Mouse (Mus musculus): ENCODE data around the gene Cd300ld3. TPM values are rescaled to one million over a fixed set of nuclear protein-coding genes. Genes with fewer than 3 reads are reported as not detected.

Gene Cd300ld3
- polyA plus RNA-seq, 1 experiment from 2014 or later = not detected

GRCm38 (mm10) chr11:115077436-115077835 lies 29.2 kb upstream of the Cd300ld3 start:
- H3K36me3 ChIP-seq (replicated peaks; ENCODE audit: insufficient read depth, low read length) = no peaks in the 10 kb centered on the region
- no peaks in the 10 kb centered on the region for H3K27me3 ChIP-seq (ENCODE audit: insufficient read depth, low read length)
- H3K4me1 ChIP-seq (ENCODE audit: insufficient read depth) = peaks cover 12% of the 10 kb centered on the region
- H3K27ac ChIP-seq (ENCODE audit: low read depth) = no peak overlapping the region
- ATAC-seq (no peak), DNase-seq (no peak)
- no peaks in the 10 kb centered on the region for H3K9me3 ChIP-seq (ENCODE audit: low read length)
- WGBS (ENCODE audit: insufficient replicate concordance) = 80% methylated on average over 1 of the region's 1 CpGs
- TF ChIP-seq EP300 (IDR thresholded peaks at IDR 0.05; ENCODE audit: low read depth) (no peak), CTCF (IDR thresholded peaks at IDR 0.05; ENCODE audit: low read depth) (no peak)
- no peak overlapping the region for H3K4me2 ChIP-seq (ENCODE audit: low read depth, low read length)
- H3K4me3 ChIP-seq (ENCODE audit: low read depth, low read length) = no peak overlapping the region
- no peak overlapping the region for H3K9ac ChIP-seq (replicated peaks)

- WGBS (ENCODE audit: insufficient replicate concordance) = 34% methylated on average over 5 of the region's 5 CpGs
- Histone ChIP-seq H3K4me1 (ENCODE audit: insufficient read depth) (peaks cover 12% of the 10 kb centered on the region), H3K36me3 (replicated peaks; ENCODE audit: insufficient read depth, low read length) (no peaks in the 10 kb centered on the region), H3K27ac (ENCODE audit: low read depth) (no peak overlapping the region), H3K9me3 (ENCODE audit: low read length) (no peaks in the 10 kb centered on the region), H3K27me3 (ENCODE audit: insufficient read depth, low read length) (no peaks in the 10 kb centered on the region), H3K4me3 (ENCODE audit: low read depth, low read length) (no peak overlapping the region), H3K9ac (replicated peaks) (no peak overlapping the region), H3K4me2 (ENCODE audit: low read depth, low read length) (no peak overlapping the region)
- TF ChIP-seq CTCF (IDR thresholded peaks at IDR 0.05; ENCODE audit: low read depth) (no peak), EP300 (IDR thresholded peaks at IDR 0.05; ENCODE audit: low read depth) (no peak)
- ATAC-seq (no peak), DNase-seq (no peak)
Measured at GRCm38 (mm10) chr11:115075859-115076258, 27.6 kb upstream of the Cd300ld3 start.

GRCm38 (mm10) chr11:115075407-115075806 lies 27.2 kb upstream of the Cd300ld3 start:
- Histone ChIP-seq H3K27ac (ENCODE audit: low read depth) (no peak overlapping the region), H3K4me1 (ENCODE audit: insufficient read depth) (peaks cover 12% of the 10 kb centered on the region), H3K9me3 (ENCODE audit: low read length) (no peaks in the 10 kb centered on the region), H3K4me2 (ENCODE audit: low read depth, low read length) (no peak overlapping the region), H3K36me3 (replicated peaks; ENCODE audit: insufficient read depth, low read length) (no peaks in the 10 kb centered on the region), H3K9ac (replicated peaks) (no peak overlapping the region), H3K4me3 (ENCODE audit: low read depth, low read length) (no peak overlapping the region), H3K27me3 (ENCODE audit: insufficient read depth, low read length) (no peaks in the 10 kb centered on the region)
- no peak for ATAC-seq
- WGBS (ENCODE audit: insufficient replicate concordance) = 17% methylated on average over 7 of the region's 7 CpGs
- TF ChIP-seq EP300 (IDR thresholded peaks at IDR 0.05; ENCODE audit: low read depth) = no peak
- no peak for TF ChIP-seq CTCF (IDR thresholded peaks at IDR 0.05; ENCODE audit: low read depth)
- no peak for DNase-seq

GRCm38 (mm10) chr11:115073002-115073401 lies 24.8 kb upstream of the Cd300ld3 start:
- H3K36me3 ChIP-seq (replicated peaks; ENCODE audit: insufficient read depth, low read length) = no peaks in the 10 kb centered on the region
- H3K27ac ChIP-seq (ENCODE audit: low read depth) = no peak overlapping the region
- DNase-seq = no peak
- H3K4me1 ChIP-seq (ENCODE audit: insufficient read depth) = peaks cover 9% of the 10 kb centered on the region
- no peak overlapping the region for H3K4me2 ChIP-seq (ENCODE audit: low read depth, low read length)
- TF ChIP-seq EP300 (IDR thresholded peaks at IDR 0.05; ENCODE audit: low read depth) = no peak
- no peak for TF ChIP-seq CTCF (IDR thresholded peaks at IDR 0.05; ENCODE audit: low read depth)
- H3K27me3 ChIP-seq (ENCODE audit: insufficient read depth, low read length) = no peaks in the 10 kb centered on the region
- 69% methylated on average over 5 of the region's 5 CpGs for WGBS (ENCODE audit: insufficient replicate concordance)
- H3K9ac ChIP-seq (replicated peaks) = no peak overlapping the region
- ATAC-seq = no peak
- no peaks in the 10 kb centered on the region for H3K9me3 ChIP-seq (ENCODE audit: low read length)
- no peak overlapping the region for H3K4me3 ChIP-seq (ENCODE audit: low read depth, low read length)

- Histone ChIP-seq H3K4me3 (ENCODE audit: low read depth, low read length) (no peak overlapping the region), H3K27me3 (ENCODE audit: insufficient read depth, low read length) (no peaks in the 10 kb centered on the region), H3K4me1 (ENCODE audit: insufficient read depth) (peaks cover 9% of the 10 kb centered on the region), H3K27ac (ENCODE audit: low read depth) (no peak overlapping the region), H3K36me3 (replicated peaks; ENCODE audit: insufficient read depth, low read length) (no peaks in the 10 kb centered on the region), H3K9ac (replicated peaks) (no peak overlapping the region), H3K4me2 (ENCODE audit: low read depth, low read length) (no peak overlapping the region), H3K9me3 (ENCODE audit: low read length) (no peaks in the 10 kb centered on the region)
- 20% methylated on average over 14 of the region's 14 CpGs for WGBS (ENCODE audit: insufficient replicate concordance)
- peak; percentile 56 for ATAC-seq
- no peak for DNase-seq
- TF ChIP-seq EP300 (IDR thresholded peaks at IDR 0.05; ENCODE audit: low read depth) = no peak
- no peak for TF ChIP-seq CTCF (IDR thresholded peaks at IDR 0.05; ENCODE audit: low read depth)
Measured at GRCm38 (mm10) chr11:115071631-115072294, 23.6 kb upstream of the Cd300ld3 start.

- no peaks in the 10 kb centered on the region for H3K9me3 ChIP-seq (ENCODE audit: low read length)
- H3K4me2 ChIP-seq (ENCODE audit: low read depth, low read length) = no peak overlapping the region
- no peak overlapping the region for H3K27ac ChIP-seq (ENCODE audit: low read depth)
- H3K27me3 ChIP-seq (ENCODE audit: insufficient read depth, low read length) = no peaks in the 10 kb centered on the region
- DNase-seq (no peak), ATAC-seq (no peak)
- peaks cover 9% of the 10 kb centered on the region for H3K4me1 ChIP-seq (ENCODE audit: insufficient read depth)
- H3K9ac ChIP-seq (replicated peaks) = no peak overlapping the region
- 14% methylated on average over 9 of the region's 9 CpGs for WGBS (ENCODE audit: insufficient replicate concordance)
- H3K36me3 ChIP-seq (replicated peaks; ENCODE audit: insufficient read depth, low read length) = no peaks in the 10 kb centered on the region
- no peak overlapping the region for H3K4me3 ChIP-seq (ENCODE audit: low read depth, low read length)
- TF ChIP-seq CTCF (IDR thresholded peaks at IDR 0.05; ENCODE audit: low read depth) = no peak
- TF ChIP-seq EP300 (IDR thresholded peaks at IDR 0.05; ENCODE audit: low read depth) = no peak
Measured at GRCm38 (mm10) chr11:115071015-115071551, 22.9 kb upstream of the Cd300ld3 start.

Data from liver, postnatal 0 days (tissue).